Mouse (Mus musculus) forebrain, postnatal 0 days (tissue): ENCODE results near the gene Kansl3. TPM values are rescaled to one million over a fixed set of nuclear protein-coding genes. Genes with fewer than 3 reads are reported as not detected.

Source experiments
- ATAC-seq: fragments of 200-750 bp; cut with Nextera tagmentation; 2 replicates; pipeline ENCODE4 v1.8.0; 2017; ENCODE audit warnings: mild to moderate bottlenecking, moderate library complexity
- DNase-seq: peaks from one replicate; pipeline ENCODE4 v3.0.0-alpha.2; 2015
- H3K27ac ChIP-seq: fragments of 300-500 bp; sonication (generic); 2 replicates; pipeline ENCODE4 v1.5.1; 2014; ENCODE audit warnings: low read depth, mild to moderate bottlenecking, antibody characterized with exemption, low read length, moderate library complexity, mixed read lengths
- H3K27me3 ChIP-seq: fragments of 300-500 bp; sonication (generic); 2 replicates; pipeline ENCODE4 v1.6.1; 2014; ENCODE audit warnings: mild to moderate bottlenecking, low read length, mixed read lengths; ENCODE audit not compliant: insufficient read depth
- H3K36me3 ChIP-seq: fragments of 300-500 bp; sonication (generic); 2 replicates; pipeline ENCODE4 v1.6.1; 2014; ENCODE audit warnings: mild to moderate bottlenecking, moderate library complexity; ENCODE audit not compliant: insufficient read depth
- H3K4me1 ChIP-seq: fragments of 300-500 bp; sonication (generic); 2 replicates; pipeline ENCODE4 v1.6.1; 2014; ENCODE audit warnings: antibody characterized with exemption; ENCODE audit not compliant: insufficient read depth
- H3K4me2 ChIP-seq: fragments of 300-500 bp; sonication (generic); 2 replicates; pipeline ENCODE4 v1.6.1; 2014; ENCODE audit warnings: low read depth, mild to moderate bottlenecking, moderate library complexity
- H3K4me3 ChIP-seq: fragments of 300-500 bp; sonication (generic); 2 replicates; pipeline ENCODE4 v1.5.1; 2014; ENCODE audit warnings: low read depth, low read length, mixed read lengths
- H3K9ac ChIP-seq: fragments of 300-500 bp; sonication (generic); 2 replicates; pipeline ENCODE4 v1.6.1; 2014; ENCODE audit warnings: mild to moderate bottlenecking
- H3K9me3 ChIP-seq: fragments of 300-500 bp; sonication (generic); 2 replicates; pipeline ENCODE4 v1.6.1; 2016; ENCODE audit warnings: low read length
- CTCF ChIP-seq: sonication (generic); IDR thresholded peaks from 2 replicates; pipeline ENCODE4 v1.5.1; 2016; ENCODE audit warnings: antibody characterized with exemption, control low read depth, low read depth
- WGBS: fragments of 180-500 bp; shearing (Covaris S2); extraction: QIAGEN DNeasy Blood & Tissue Kit; methylation state at CpG from one replicate; pipeline ENCODE4 v1.1.7; 2014; 5-methylcytosine and 5-hydroxymethylcytosine counted together
- polyA plus RNA-seq: library from polyadenylated mRNA; unstranded; fragments of >200 nt; fragmentation: Nextera tagmentation; extraction: Ambion mirVana; gene quantifications from 2 replicates; pipeline ENCODE4 v1.2.1, GENCODE M21; 2015
- total RNA-seq: library from RNA; depleted of rRNA; stranded (reverse); fragments of >200 nt; gene quantifications from 2 replicates; pipeline ENCODE4 v1.2.3, GENCODE M21; 2014

The Kansl3 gene
- total and polyA plus RNA-seq, 2 experiments from 2014 or later: 27.8 to 53.6 TPM

- no peak overlapping the region for H3K4me3 ChIP-seq
- no peaks in the 10 kb centered on the region for H3K9me3 ChIP-seq
- no peak for TF ChIP-seq CTCF
- H3K4me2 ChIP-seq: no peak overlapping the region
- H3K27me3 ChIP-seq: no peaks in the 10 kb centered on the region
- peaks cover 36% of the 10 kb centered on the region for H3K36me3 ChIP-seq
- no peaks in the 10 kb centered on the region for H3K4me1 ChIP-seq
- H3K9ac ChIP-seq: no peak overlapping the region
- no peak for ATAC-seq
- no peak for DNase-seq
- 91% methylated on average over 14 of the region's 14 CpGs for WGBS
- no peak overlapping the region for H3K27ac ChIP-seq
Measured at GRCm38 (mm10) chr1:36332955-36333887, 35.8 kb downstream of the Kansl3 start.

- Histone ChIP-seq H3K36me3 (peaks cover 22% of the 10 kb centered on the region), H3K9ac (no peak overlapping the region), H3K4me1 (no peaks in the 10 kb centered on the region), H3K4me3 (no peak overlapping the region), H3K27ac (no peak overlapping the region), H3K4me2 (no peak overlapping the region), H3K9me3 (no peaks in the 10 kb centered on the region), H3K27me3 (no peaks in the 10 kb centered on the region)
- DNase-seq (no peak), ATAC-seq (no peak)
- no peak for TF ChIP-seq CTCF
- WGBS: 78% methylated on average over 6 of the region's 6 CpGs
Measured at GRCm38 (mm10) chr1:36331743-36332142, 37.2 kb downstream of the Kansl3 start.

GRCm38 (mm10) chr1:36326815-36327214 is 42.2 kb downstream of the Kansl3 start:
- no peaks in the 10 kb centered on the region for H3K4me1 ChIP-seq
- no peak overlapping the region for H3K27ac ChIP-seq
- TF ChIP-seq CTCF: no peak
- no peak overlapping the region for H3K4me2 ChIP-seq
- H3K9me3 ChIP-seq: no peaks in the 10 kb centered on the region
- DNase-seq (no peak), ATAC-seq (no peak)
- no peaks in the 10 kb centered on the region for H3K27me3 ChIP-seq
- WGBS: 98% methylated on average over 2 of the region's 2 CpGs
- H3K9ac ChIP-seq: no peak overlapping the region
- no peak overlapping the region for H3K4me3 ChIP-seq
- H3K36me3 ChIP-seq: 0 out of 2 replicates have a peak, but pooled peaks cover 7% of the 10 kb centered on the region

- WGBS: 91% methylated on average over 2 of the region's 2 CpGs
- H3K27ac ChIP-seq: no peak overlapping the region
- no peaks in the 10 kb centered on the region for H3K27me3 ChIP-seq
- H3K9ac ChIP-seq: no peak overlapping the region
- DNase-seq (no peak), ATAC-seq (no peak)
- H3K4me1 ChIP-seq: no peaks in the 10 kb centered on the region
- H3K9me3 ChIP-seq: no peaks in the 10 kb centered on the region
- TF ChIP-seq CTCF: no peak
- H3K4me3 ChIP-seq: no peak overlapping the region
- H3K4me2 ChIP-seq: no peak overlapping the region
- H3K36me3 ChIP-seq: peaks cover 7% of the 10 kb centered on the region; the same call in 1 of the 2 replicates
Measured at GRCm38 (mm10) chr1:36325900-36326321, 43.1 kb downstream of the Kansl3 start.

- DNase-seq: peak; percentile 51
- no peaks in the 10 kb centered on the region for H3K27me3 ChIP-seq
- no peaks in the 10 kb centered on the region for H3K4me1 ChIP-seq
- TF ChIP-seq CTCF: peak; percentile 77
- H3K4me3 ChIP-seq: no peak overlapping the region
- H3K27ac ChIP-seq: no peak overlapping the region
- WGBS: 45% methylated on average over 8 of the region's 8 CpGs
- no peaks in the 10 kb centered on the region for H3K9me3 ChIP-seq
- H3K9ac ChIP-seq: no peak overlapping the region
- H3K4me2 ChIP-seq: no peak overlapping the region
- peak; percentile 82 for ATAC-seq
- no peaks in the 10 kb centered on the region; the same call in 1 of the 2 replicates for H3K36me3 ChIP-seq
Measured at GRCm38 (mm10) chr1:36323746-36324448, 45.1 kb downstream of the Kansl3 start.

GRCm38 (mm10) chr1:36323076-36323475 is 45.9 kb downstream of the Kansl3 start:
- no peaks in the 10 kb centered on the region for H3K4me1 ChIP-seq
- no peak for TF ChIP-seq CTCF
- H3K36me3 ChIP-seq: no peaks in the 10 kb centered on the region; the same call in 1 of the 2 replicates
- H3K4me3 ChIP-seq: no peak overlapping the region
- no peak for DNase-seq
- H3K27ac ChIP-seq: no peak overlapping the region
- H3K27me3 ChIP-seq: no peaks in the 10 kb centered on the region
- no peaks in the 10 kb centered on the region for H3K9me3 ChIP-seq
- no peak overlapping the region for H3K4me2 ChIP-seq
- WGBS: 83% methylated on average over 9 of the region's 9 CpGs
- ATAC-seq: no peak
- H3K9ac ChIP-seq: no peak overlapping the region
